Mouse (Mus musculus) cerebellum, adult 2 months (tissue): ENCODE data around the gene Srbd1. TPM values are rescaled to one million over a fixed set of nuclear protein-coding genes. Genes with fewer than 3 reads are reported as not detected.
A peak's percentile ranks its signal among the peaks of the same experiment; 100 is the strongest.

Experiments
- DNase-seq, 2 experiments: peaks; one replicate each; pipeline ENCODE4 v3.0.0; 2021
- H3K27ac ChIP-seq: fragments of 200-500 bp; 2 replicates; pipeline ENCODE4 v1.5.1; 2012; ENCODE audit warnings: low read length, control low read depth, inconsistent platforms; ENCODE audit not compliant: insufficient read depth
- H3K27me3 ChIP-seq: fragments of 200-500 bp; 2 replicates; pipeline ENCODE4 v1.6.1; 2012; ENCODE audit warnings: inconsistent platforms, mild to moderate bottlenecking, low read length, moderate library complexity; ENCODE audit not compliant: control insufficient read depth, insufficient read depth
- H3K4me1 ChIP-seq: fragments of 200-500 bp; 2 replicates; pipeline ENCODE4 v1.6.1; 2011; ENCODE audit warnings: low read length; ENCODE audit not compliant: control insufficient read depth, insufficient read depth
- H3K4me3 ChIP-seq: fragments of 200-500 bp; replicated peaks from 2 replicates; pipeline ENCODE3; 2011; ENCODE audit warnings: mild to moderate bottlenecking, low read depth, low read length, control low read depth; ENCODE audit not compliant: insufficient read depth
- CTCF ChIP-seq: fragments of 200-500 bp; IDR thresholded peaks from 2 replicates; pipeline ENCODE4 v1.5.1; 2011; ENCODE audit warnings: low read depth, mild to moderate bottlenecking, control low read depth, low read length, moderate library complexity, borderline replicate concordance; ENCODE audit not compliant: insufficient read depth
- POLR2A ChIP-seq: fragments of 200-500 bp; IDR thresholded peaks from 2 replicates; pipeline ENCODE4 v1.6.1; 2011; ENCODE audit warnings: low read length, control low read depth, borderline replicate concordance; ENCODE audit not compliant: insufficient read depth
- WGBS: fragments of 180-500 bp; shearing (Covaris S2); methylation state at CpG from one replicate; pipeline ENCODE4 v1.1.7; 2018; 5-methylcytosine and 5-hydroxymethylcytosine counted together
- polyA plus RNA-seq: library from polyadenylated mRNA; depleted of rRNA; stranded (reverse); fragments of >200 nt; gene quantifications from 2 replicates; pipeline ENCODE4 v1.2.3, GENCODE M21; 2012

The Srbd1 gene
- polyA plus RNA-seq, 1 experiment = 5.9 TPM

- DNase-seq = no peak
- WGBS = 95% methylated on average over 6 of the region's 6 CpGs
- TF ChIP-seq CTCF (no peak), POLR2A (no peak)
Measured at GRCm38 (mm10) chr17:86002113-86002512, 142.9 kb downstream of the Srbd1 start.

DNA sequence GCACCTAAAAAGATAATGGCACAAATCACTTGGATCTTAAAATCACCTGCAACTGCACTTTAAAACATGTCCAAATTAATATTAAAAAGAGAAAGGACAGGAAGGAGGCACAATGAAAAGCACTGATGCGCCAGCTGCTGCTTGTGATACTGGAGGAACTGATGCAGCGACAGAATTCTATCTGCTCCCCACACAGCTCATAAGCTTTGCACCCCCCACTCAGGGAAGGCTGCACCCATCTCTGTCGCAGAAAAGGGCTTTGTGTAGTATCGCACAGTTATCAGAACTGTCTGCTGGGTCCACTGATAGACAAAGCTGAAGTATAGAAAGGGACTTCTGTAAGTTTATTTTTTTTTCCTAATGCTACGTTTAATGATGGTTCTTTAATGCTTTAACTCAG lies 143.3 kb downstream of the Srbd1 start:
- TF ChIP-seq CTCF = no peak
- TF ChIP-seq POLR2A = no peak
- DNase-seq = no peak
- Histone ChIP-seq H3K4me1 (no peaks in the 10 kb centered on the region), H3K27me3 (no peaks in the 10 kb centered on the region), H3K27ac (no peak overlapping the region), H3K4me3 (no peak overlapping the region)
- WGBS = 94% methylated on average over 5 of the region's 5 CpGs

More at GRCm38 (mm10) chr17:86002113-86002512, 142.9 kb downstream of the Srbd1 start:
- H3K27ac ChIP-seq = no peak overlapping the region
- H3K4me3 ChIP-seq = no peak overlapping the region
- H3K27me3 ChIP-seq = no peaks in the 10 kb centered on the region
- no peaks in the 10 kb centered on the region for H3K4me1 ChIP-seq

GRCm38 (mm10) chr17:85995727-85996126 lies 149.2 kb downstream of the Srbd1 start:
- H3K4me1 ChIP-seq = no peaks in the 10 kb centered on the region
- H3K27me3 ChIP-seq = no peaks in the 10 kb centered on the region
- TF ChIP-seq CTCF (no peak), POLR2A (no peak)
- 31% methylated on average over 2 of the region's 2 CpGs for WGBS
- no peak overlapping the region for H3K27ac ChIP-seq
- no peak overlapping the region for H3K4me3 ChIP-seq
- DNase-seq = peak; percentile 41 to 47

DNA sequence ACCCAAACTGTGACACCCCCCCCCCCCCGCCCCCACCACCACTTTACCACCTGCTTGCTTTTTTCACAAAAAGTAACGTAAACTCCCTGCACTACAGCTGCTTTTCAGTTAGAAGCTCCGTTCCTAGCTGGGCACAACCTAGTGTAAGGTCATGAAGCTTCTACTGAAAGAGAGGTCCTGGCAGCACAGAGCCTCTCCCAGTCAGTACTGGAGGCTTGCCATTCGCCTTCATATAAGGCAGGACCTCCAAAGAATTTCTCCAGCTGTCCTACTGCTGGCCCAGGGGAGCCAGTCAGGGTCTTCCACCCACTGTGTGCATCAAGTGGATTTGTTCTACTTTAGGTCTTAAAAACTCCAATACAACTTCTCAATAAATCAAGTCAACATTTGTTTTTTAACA lies 149.9 kb downstream of the Srbd1 start:
- TF ChIP-seq CTCF = no peak
- TF ChIP-seq POLR2A = no peak

GRCm38 (mm10) chr17:85989058-85989769 lies 155.8 kb downstream of the Srbd1 start:
- Histone ChIP-seq H3K27ac (no peak overlapping the region), H3K4me1 (no peaks in the 10 kb centered on the region), H3K4me3 (no peak overlapping the region), H3K27me3 (no peaks in the 10 kb centered on the region)
- no peak for DNase-seq
- 86% methylated on average over 12 of the region's 12 CpGs for whole genome bisulfite sequencing
- TF ChIP-seq CTCF = no peak
- no peak for TF ChIP-seq POLR2A

More for the DNA sequence above, 149.9 kb downstream of the Srbd1 start:
- no peaks in the 10 kb centered on the region for H3K27me3 ChIP-seq
- H3K27ac ChIP-seq = no peak overlapping the region
- H3K4me3 ChIP-seq = no peak overlapping the region
- no peaks in the 10 kb centered on the region for H3K4me1 ChIP-seq
- WGBS = 40% methylated on average over 4 of the region's 4 CpGs
- no peak for DNase-seq

- Histone ChIP-seq H3K27me3 (no peaks in the 10 kb centered on the region), H3K4me1 (no peaks in the 10 kb centered on the region), H3K4me3 (no peak overlapping the region), H3K27ac (no peak overlapping the region)
- TF ChIP-seq POLR2A (no peak), CTCF (no peak)
- DNase-seq = no peak
- WGBS = 75% methylated on average over 4 of the region's 4 CpGs
Measured at GRCm38 (mm10) chr17:85987531-85987930, 157.4 kb downstream of the Srbd1 start.

GRCm38 (mm10) chr17:85986624-85987023 lies 158.4 kb downstream of the Srbd1 start:
- no peak for DNase-seq
- no peak for TF ChIP-seq CTCF
- TF ChIP-seq POLR2A = no peak
- Histone ChIP-seq H3K27me3 (no peaks in the 10 kb centered on the region), H3K4me3 (no peak overlapping the region), H3K4me1 (no peaks in the 10 kb centered on the region), H3K27ac (no peak overlapping the region)
- 73% methylated on average over 4 of the region's 4 CpGs for WGBS

- WGBS = 91% methylated on average over 2 of the region's 2 CpGs
- TF ChIP-seq POLR2A = no peak
- no peak for TF ChIP-seq CTCF
- no peak overlapping the region for H3K4me3 ChIP-seq
Measured at GRCm38 (mm10) chr17:85986181-85986580, 158.8 kb downstream of the Srbd1 start.

More at GRCm38 (mm10) chr17:85986181-85986580, 158.8 kb downstream of the Srbd1 start:
- no peak for DNase-seq
- Histone ChIP-seq H3K4me1 (no peaks in the 10 kb centered on the region), H3K27ac (no peak overlapping the region), H3K27me3 (no peaks in the 10 kb centered on the region)
